In genomic region chr14:101780016-101780415, GRCm38 (mm10) we compare ENCODE assay signal across 24 mouse cellular contexts. TPM values are rescaled to one million over a fixed set of nuclear protein-coding genes. Genes with fewer than 3 reads are reported as not detected.
DNase-seq lines count a peak whose midpoint lies in the region; ATAC-seq lines count a peak whose summit lies in the region.
"Had no signal": no experiment of that assay in that cellular context is flagged by ENCODE, and none has a peak within 500 bp of the region (broad histone marks: within the 10 kb centered on the region; RNA-seq: fewer than 3 reads in every experiment).

No protein-coding gene starts in this region.

- H3K27me3 ChIP-seq in midbrain, embryonic 14.5 days (ENCODE audit: control insufficient read depth, insufficient read depth, low read length): no peaks in the 10 kb centered on the region
- no peaks in the 10 kb centered on the region for H3K27me3 ChIP-seq in midbrain, embryonic 16.5 days (ENCODE audit: control insufficient read depth, insufficient read depth, low read depth, low read length)
- H3K27me3 ChIP-seq: CH12.LX; forebrain, embryonic 13.5 days; heart, embryonic 15.5 days; hindbrain, embryonic 13.5 days; Patski had no signal

- peaks cover 5% of the 10 kb centered on the region; the same call in 1 of the 2 replicates for H3K4me1 ChIP-seq in midbrain, embryonic 14.5 days (ENCODE audit: control insufficient read depth, insufficient read depth, low read length)
- H3K4me1 ChIP-seq in midbrain, embryonic 16.5 days (ENCODE audit: control insufficient read depth, insufficient read depth, low read length): no peaks in the 10 kb centered on the region
- H3K4me1 ChIP-seq: embryonic facial prominence, embryonic 10.5 days; heart, embryonic 15.5 days; hindbrain, embryonic 13.5 days had no signal

- ATAC-seq in midbrain, embryonic 14.5 days (ENCODE audit: low FRiP score, low TSS enrichment): no peak
- ATAC-seq in midbrain, embryonic 16.5 days: no peak
- ATAC-seq: activated CD4-positive, CD25-positive, alpha-beta regulatory T cell, adult 4 months; forebrain, embryonic 13.5 days; forebrain, postnatal 0 days; hindbrain, postnatal 0 days; Patski had no signal

- no peaks in the 10 kb centered on the region for H3K36me3 ChIP-seq in midbrain, embryonic 14.5 days (ENCODE audit: control insufficient read depth, insufficient read depth, low read length)
- H3K36me3 ChIP-seq in midbrain, embryonic 16.5 days (ENCODE audit: control insufficient read depth, insufficient read depth, low read length): no peaks in the 10 kb centered on the region
- H3K36me3 ChIP-seq: embryonic facial prominence, embryonic 10.5 days; heart, embryonic 15.5 days; hindbrain, embryonic 13.5 days had no signal

- WGBS in midbrain, embryonic 14.5 days: 57% methylated on average over 10 of the region's 10 CpGs
- 60% methylated on average over 10 of the region's 10 CpGs for WGBS in midbrain, embryonic 16.5 days

- no peak overlapping the region for H3K4me3 ChIP-seq in midbrain, embryonic 14.5 days (replicated peaks; ENCODE audit: low read depth, low read length)
- no peak overlapping the region for H3K4me3 ChIP-seq in midbrain, embryonic 16.5 days (ENCODE audit: low read depth, low read length)
- H3K4me3 ChIP-seq: embryonic facial prominence, embryonic 10.5 days; forebrain, embryonic 13.5 days; heart, adult 2 months; heart, embryonic 15.5 days; hindbrain, embryonic 13.5 days had no signal

- H3K9ac ChIP-seq in midbrain, embryonic 14.5 days (replicated peaks; ENCODE audit: low read length): no peak overlapping the region
- H3K9ac ChIP-seq in midbrain, embryonic 16.5 days (ENCODE audit: low read depth, low read length): no peak overlapping the region
- H3K9ac ChIP-seq: forebrain, embryonic 13.5 days; forebrain, postnatal 0 days; heart, embryonic 15.5 days; hindbrain, embryonic 13.5 days had no signal

- DNase-seq in adrenal gland, adult 2 months: peak; percentile 41
- no peak for DNase-seq in adrenal gland, postnatal 25 days
- DNase-seq in midbrain, embryonic 14.5 days: peak; percentile 47
- peak; percentile 14 to 37 for DNase-seq in adrenal gland, postnatal 36 days
- DNase-seq in retina, postnatal 1 day: peak; percentile 10
- no peak for DNase-seq in layer of hippocampus, postnatal 36 days
- DNase-seq: cerebellum, adult 2 months; cerebellum, postnatal 10 days; forebrain, postnatal 0 days; gastrocnemius, postnatal 14 days; heart, adult 2 months; heart, postnatal 14 days had no signal

- H3K4me2 ChIP-seq in midbrain, embryonic 14.5 days (ENCODE audit: low read length): no peak overlapping the region
- H3K4me2 ChIP-seq in midbrain, embryonic 16.5 days (ENCODE audit: low read length): no peak overlapping the region
- H3K4me2 ChIP-seq: forebrain, embryonic 13.5 days; heart, embryonic 11.5 days; heart, embryonic 15.5 days; hindbrain, embryonic 13.5 days had no signal

- H3K9me3 ChIP-seq in midbrain, embryonic 14.5 days (ENCODE audit: control insufficient read depth, low read length): no peaks in the 10 kb centered on the region
- no peaks in the 10 kb centered on the region for H3K9me3 ChIP-seq in midbrain, embryonic 16.5 days (replicated peaks; ENCODE audit: control insufficient read depth, low read length, poor library complexity, severe bottlenecking)
- H3K9me3 ChIP-seq: embryonic facial prominence, embryonic 10.5 days; forebrain, embryonic 13.5 days; heart, embryonic 15.5 days; hindbrain, embryonic 13.5 days had no signal

- H3K27ac ChIP-seq in midbrain, embryonic 14.5 days (replicated peaks; ENCODE audit: low read depth, low read length): no peak overlapping the region
- H3K27ac ChIP-seq in midbrain, embryonic 16.5 days (ENCODE audit: low read length): no peak overlapping the region
- H3K27ac ChIP-seq: embryonic facial prominence, embryonic 10.5 days; forebrain, embryonic 13.5 days; heart, adult 2 months; heart, embryonic 15.5 days; hindbrain, embryonic 13.5 days; hindbrain, postnatal 0 days had no signal

RNA-seq across cellular contexts. Expression of gene Lmo7, which starts 50.3 kb away (rescaled TPM):
- total RNA-seq in adrenal gland, adult 2 months (2021): 10 to 100 TPM; 17.5 to 29.8 TPM
- 12.9 and 13.1 TPM in 2 replicates for polyA plus RNA-seq in adrenal gland, adult 2 months (2012; rRNA removed)
- 15.1 and 15.3 TPM in 2 replicates for total RNA-seq in adrenal gland, postnatal 25 days (2021)
- 1.2 and 1.7 TPM in 2 replicates for polyA plus RNA-seq in midbrain, embryonic 14.5 days (2014; fragmentation: Nextera tagmentation; extraction: Ambion mirVana)
- 2.5 and 3.8 TPM in 2 replicates for polyA plus RNA-seq in midbrain, embryonic 16.5 days (2015; fragmentation: Nextera tagmentation; extraction: Ambion mirVana)
- total RNA-seq in adrenal gland, postnatal 36 days (2021): 10 to 100 TPM; 16.3 to 19.8 TPM
- 100 to 1,000 TPM; 123 to 137 TPM for total RNA-seq in layer of hippocampus, postnatal 36 days (2021)

RNA-seq across cellular contexts. Expression of gene Gm9922, which starts 50.4 kb away (rescaled TPM):
- 1 to 10 TPM in 1 of 2 experiments, under 1 TPM in 1; 0.78 to 4.8 TPM for total RNA-seq in adrenal gland, adult 2 months (2021)
- polyA plus RNA-seq in adrenal gland, adult 2 months (2012; rRNA removed): 11.9 and 24.4 TPM in 2 replicates
- total RNA-seq in adrenal gland, postnatal 25 days (2021): 2.6 and 4.3 TPM in 2 replicates
- not detected in 2 replicates for polyA plus RNA-seq in midbrain, embryonic 14.5 days (2014; fragmentation: Nextera tagmentation; extraction: Ambion mirVana)
- polyA plus RNA-seq in midbrain, embryonic 16.5 days (2015; fragmentation: Nextera tagmentation; extraction: Ambion mirVana): 0.50 TPM in 1 of 2 replicates, not detected in the other
- 1 to 10 TPM; 1.4 to 2.0 TPM for total RNA-seq in adrenal gland, postnatal 36 days (2021)
- not detected for total RNA-seq in layer of hippocampus, postnatal 36 days (2021)
- total RNA-seq: forebrain, postnatal 0 days; gastrocnemius, adult 18-20 months; gastrocnemius, postnatal 14 days; hematopoietic stem cell, adult 5-6 weeks; hindbrain, postnatal 0 days had no signal
- polyA plus RNA-seq: activated CD4-positive, CD25-positive, alpha-beta regulatory T cell, adult 4 months; forebrain, embryonic 13.5 days; hindbrain, embryonic 13.5 days had no signal

Comparison
In these comparisons a context has a peak if more than half of its experiments do, and no peak if none do; other contexts are left out.
1. DNase-seq: peak in adrenal gland, adult 2 months (single experiment), midbrain, embryonic 14.5 days (single experiment), adrenal gland, postnatal 36 days (2 of 2) and retina, postnatal 1 day (single experiment); none in adrenal gland, postnatal 25 days (single experiment) and layer of hippocampus, postnatal 36 days (0 of 2).